14 mouse cellular contexts compared by ENCODE assay signal in genomic region chr16:25960345-25960744, GRCm38 (mm10).
DNase-seq lines count a peak whose midpoint lies in the region; ATAC-seq and TF ChIP-seq lines count a peak whose summit lies in the region.
"Had no signal": no experiment of that assay in that cellular context is flagged by ENCODE, and none has a peak within 500 bp of the region (broad histone marks: within the 10 kb centered on the region; RNA-seq: fewer than 3 reads in every experiment).

No protein-coding gene starts in this region.

- no peak overlapping the region for H3K27ac ChIP-seq in forebrain, embryonic 12.5 days
- no peak overlapping the region for H3K27ac ChIP-seq in forebrain, embryonic 10.5 days
- H3K27ac ChIP-seq: embryonic facial prominence, embryonic 12.5 days; gastrocnemius, adult 2 months; liver, embryonic 14.5 days; stomach, embryonic 15.5 days had no signal

- no peaks in the 10 kb centered on the region for H3K36me3 ChIP-seq in forebrain, embryonic 12.5 days (replicated peaks)
- H3K36me3 ChIP-seq in forebrain, embryonic 10.5 days (replicated peaks), result no peaks in the 10 kb centered on the region
- H3K36me3 ChIP-seq: stomach, embryonic 15.5 days had no signal

- no peak overlapping the region for H3K9ac ChIP-seq in forebrain, embryonic 12.5 days
- H3K9ac ChIP-seq: embryonic facial prominence, embryonic 12.5 days; liver, embryonic 14.5 days; stomach, embryonic 15.5 days had no signal

- no peak overlapping the region for H3K4me2 ChIP-seq in forebrain, embryonic 12.5 days
- H3K4me2 ChIP-seq: embryonic facial prominence, embryonic 12.5 days; stomach, embryonic 15.5 days had no signal

- ATAC-seq in forebrain, embryonic 12.5 days (ENCODE audit: low FRiP score), result 0 out of 2 replicates have a peak, but pooled peaks have one; percentile 53

- TF ChIP-seq POLR2A in lung, adult 2 months (IDR thresholded peaks at IDR 0.05; ENCODE audit: borderline replicate concordance, extremely low read depth, low read depth, low read length), result no peak

- DNase-seq in forebrain, embryonic 10.5 days (ENCODE audit: extremely low spot score, low spot score), result no peak
- peak; percentile 28 to 31 for DNase-seq in frontal cortex, postnatal 25 days (ENCODE audit: low spot score in 2 of 2)
- peak; percentile 64 to 69 for DNase-seq in left cerebral cortex, adult 18-20 months (ENCODE audit: low spot score in 2 of 2)
- DNase-seq in right cerebral cortex, postnatal 36 days (ENCODE audit: low spot score in 2 of 2), result peak; percentile 59 to 70
- DNase-seq in adrenal gland, postnatal 10 days, result no peak
- DNase-seq in lung, adult 2 months, result no peak
- no peak for DNase-seq in gastrocnemius, postnatal 25 days
- DNase-seq: B cell, adult 2 months; gastrocnemius, adult 2 months; kidney, postnatal 36 days had no signal

- 90% methylated on average over 7 of the region's 7 CpGs for WGBS in forebrain, embryonic 12.5 days
- 97% methylated on average over 7 of the region's 7 CpGs for WGBS in forebrain, embryonic 10.5 days
- 93% methylated on average over 7 of the region's 7 CpGs for WGBS in lung, adult 2 months

- no peaks in the 10 kb centered on the region for H3K4me1 ChIP-seq in forebrain, embryonic 12.5 days
- no peaks in the 10 kb centered on the region for H3K4me1 ChIP-seq in forebrain, embryonic 10.5 days
- H3K4me1 ChIP-seq in lung, adult 2 months (ENCODE audit: control insufficient read depth, insufficient read depth, low read length), result 0 out of 2 replicates have a peak, but pooled peaks cover 2% of the 10 kb centered on the region
- H3K4me1 ChIP-seq: stomach, embryonic 15.5 days had no signal

- no peak overlapping the region for H3K4me3 ChIP-seq in forebrain, embryonic 12.5 days (replicated peaks)
- H3K4me3 ChIP-seq in forebrain, embryonic 10.5 days, result no peak overlapping the region
- H3K4me3 ChIP-seq in lung, adult 2 months (replicated peaks; ENCODE audit: extremely low read depth, low read depth, low read length), result no peak overlapping the region
- H3K4me3 ChIP-seq: embryonic facial prominence, embryonic 12.5 days; gastrocnemius, adult 2 months; stomach, embryonic 15.5 days had no signal

- no peaks in the 10 kb centered on the region for H3K9me3 ChIP-seq in forebrain, embryonic 12.5 days
- no peaks in the 10 kb centered on the region for H3K9me3 ChIP-seq in forebrain, embryonic 10.5 days
- H3K9me3 ChIP-seq: embryonic facial prominence, embryonic 12.5 days; stomach, embryonic 15.5 days had no signal

- H3K27me3 ChIP-seq in forebrain, embryonic 12.5 days, result no peaks in the 10 kb centered on the region
- H3K27me3 ChIP-seq in forebrain, embryonic 10.5 days (ENCODE audit: poor library complexity, severe bottlenecking), result no peaks in the 10 kb centered on the region
- H3K27me3 ChIP-seq: embryonic facial prominence, embryonic 12.5 days; stomach, embryonic 15.5 days had no signal

- TF ChIP-seq CTCF in lung, adult 2 months (IDR thresholded peaks at IDR 0.05; ENCODE audit: insufficient read depth, low read length), result no peak

Comparison
In these comparisons a context has a peak if more than half of its experiments do, and no peak if none do; other contexts are left out.
1. DNase-seq: peak in frontal cortex, postnatal 25 days (2 of 2), left cerebral cortex, adult 18-20 months (2 of 2) and right cerebral cortex, postnatal 36 days (2 of 2); none in forebrain, embryonic 10.5 days (single experiment), adrenal gland, postnatal 10 days (single experiment), lung, adult 2 months (single experiment) and gastrocnemius, postnatal 25 days (single experiment).